Mouse (Mus musculus) hindbrain, embryonic 15.5 days (tissue): ENCODE data around the gene Olfr1537. TPM values are rescaled to one million over a fixed set of nuclear protein-coding genes. Genes with fewer than 3 reads are reported as not detected.

Experiments used
- ATAC-seq: fragments of 200-750 bp; cut with Nextera tagmentation; 2 replicates; pipeline ENCODE4 v1.8.0; 2017; ENCODE audit warnings: low read depth, moderate number of reproducible peaks, moderate TSS enrichment; ENCODE audit not compliant: low FRiP score
- H3K27ac ChIP-seq: fragments of 300-500 bp; sonication (generic); replicated peaks from 2 replicates; pipeline ENCODE4 v1.5.1; 2015; ENCODE audit warnings: mild to moderate bottlenecking, inconsistent platforms
- H3K27me3 ChIP-seq: fragments of 300-500 bp; sonication (generic); 2 replicates; pipeline ENCODE4 v1.6.1; 2015; ENCODE audit warnings: control low read depth, inconsistent platforms
- H3K36me3 ChIP-seq: fragments of 300-500 bp; sonication (generic); 2 replicates; pipeline ENCODE4 v1.6.1; 2015; ENCODE audit warnings: control low read depth, inconsistent platforms
- H3K4me1 ChIP-seq: fragments of 300-500 bp; sonication (generic); replicated peaks from 2 replicates; pipeline ENCODE4 v1.6.1; 2015; ENCODE audit warnings: control low read depth, inconsistent platforms
- H3K4me2 ChIP-seq: fragments of 300-500 bp; sonication (generic); 2 replicates; pipeline ENCODE4 v1.6.1; 2015; ENCODE audit warnings: moderate library complexity, mild to moderate bottlenecking, inconsistent platforms
- H3K4me3 ChIP-seq: fragments of 300-500 bp; sonication (generic); 2 replicates; pipeline ENCODE4 v1.5.1; 2015; ENCODE audit warnings: mild to moderate bottlenecking, inconsistent platforms
- H3K9ac ChIP-seq: fragments of 300-500 bp; sonication (generic); 2 replicates; pipeline ENCODE4 v1.6.1; 2015; ENCODE audit warnings: inconsistent platforms
- H3K9me3 ChIP-seq: fragments of 300-500 bp; sonication (generic); 2 replicates; pipeline ENCODE4 v1.6.1; 2016; ENCODE audit warnings: control low read depth, inconsistent platforms
- WGBS: fragments of 180-500 bp; shearing (Covaris S2); methylation state at CpG from one replicate; pipeline ENCODE4 v1.1.7; 2015; 5-methylcytosine and 5-hydroxymethylcytosine counted together
- polyA plus RNA-seq: library from polyadenylated mRNA; unstranded; fragments of >200 nt; fragmentation: Nextera tagmentation; extraction: Ambion mirVana; gene quantifications from 2 replicates; pipeline ENCODE4 v1.2.1, GENCODE M21; 2015

Olfr1537 gene
- polyA plus RNA-seq, result not detected in 2 replicates

DNA sequence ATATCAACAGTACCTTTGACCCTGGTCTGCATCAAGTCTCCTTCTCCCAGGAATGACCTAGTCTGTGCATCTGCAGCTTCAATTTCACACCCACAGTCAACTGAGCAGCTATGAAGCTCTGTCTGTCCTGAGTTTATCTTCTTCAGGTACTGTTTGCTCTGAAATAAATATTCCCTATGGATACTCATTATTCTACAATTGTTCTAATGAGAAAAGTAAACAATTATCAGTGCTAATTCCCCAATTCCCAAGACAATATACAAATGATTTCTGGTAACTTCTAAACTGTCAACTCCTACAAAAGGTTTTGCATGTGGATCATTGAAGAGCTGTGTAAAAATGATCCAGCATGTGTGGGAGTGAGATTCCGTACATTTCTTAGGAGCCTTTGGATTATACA lies at the start of gene Olfr1537:
Gene Olfr1537 (minus strand): TSS at position 101 of the 400 bp plus-strand sequence.
- H3K27me3 ChIP-seq, result no peaks in the 10 kb centered on the region

GRCm38 (mm10) chr9:39287136-39287535 lies 37.3 kb upstream of the Olfr1537 start:
- Histone ChIP-seq H3K36me3 (no peaks in the 10 kb centered on the region), H3K27me3 (no peaks in the 10 kb centered on the region), H3K4me2 (no peak overlapping the region), H3K9me3 (no peaks in the 10 kb centered on the region), H3K9ac (no peak overlapping the region), H3K4me3 (no peak overlapping the region), H3K4me1 (no peaks in the 10 kb centered on the region), H3K27ac (no peak overlapping the region)
- no peak for ATAC-seq
- WGBS, result 76% methylated on average over 2 of the region's 2 CpGs

More for the DNA sequence above, at the start of gene Olfr1537:
- Histone ChIP-seq H3K4me1 (no peaks in the 10 kb centered on the region), H3K9me3 (no peaks in the 10 kb centered on the region), H3K4me3 (no peak within 1 kb of the TSS), H3K36me3 (no peaks in the 10 kb centered on the region), H3K4me2 (no peak within 1 kb of the TSS), H3K27ac (no peak within 1 kb of the TSS), H3K9ac (no peak within 1 kb of the TSS)
- no peak for ATAC-seq
- WGBS, result 90% methylated on average over 1 of the region's 1 CpGs

GRCm38 (mm10) chr9:39276718-39277117 lies 26.9 kb upstream of the Olfr1537 start, which contains the start of gene Olfr945:
TSS of gene Olfr945 (minus strand) at chr9:39276818.
- Histone ChIP-seq H3K4me3 (no peak within 1 kb of the TSS), H3K9me3 (no peaks in the 10 kb centered on the region), H3K9ac (no peak within 1 kb of the TSS), H3K36me3 (no peaks in the 10 kb centered on the region), H3K27ac (no peak within 1 kb of the TSS), H3K27me3 (no peaks in the 10 kb centered on the region), H3K4me1 (no peaks in the 10 kb centered on the region), H3K4me2 (no peak within 1 kb of the TSS)
- 88% methylated on average over 3 of the region's 3 CpGs for WGBS
- ATAC-seq, result no peak

DNA sequence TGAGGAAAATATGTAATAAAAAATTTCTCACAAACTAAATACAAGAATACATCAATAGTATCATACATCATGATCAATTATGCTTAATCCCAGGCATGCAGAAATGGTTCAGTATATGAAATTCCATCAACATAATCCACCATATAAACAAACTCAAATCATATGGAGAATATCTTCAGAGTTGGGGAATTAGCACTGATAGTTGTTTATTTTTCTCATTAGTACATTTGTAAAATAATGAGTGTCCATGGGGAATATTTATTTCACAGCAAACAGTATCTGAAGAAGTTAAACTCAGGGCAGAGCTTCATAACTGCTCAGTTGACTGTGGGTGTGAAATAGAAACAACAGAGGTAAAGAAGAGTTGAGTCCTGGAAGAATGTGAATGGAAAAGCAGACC lies 48.2 kb downstream of the Olfr1537 start, which contains the start of gene Olfr944:
Gene Olfr944 (plus strand): TSS at position 301 of the 400 bp plus-strand sequence.
- no peaks in the 10 kb centered on the region for H3K9me3 ChIP-seq
- no peaks in the 10 kb centered on the region for H3K4me1 ChIP-seq
- no peak within 1 kb of the TSS for H3K9ac ChIP-seq
- no peaks in the 10 kb centered on the region for H3K27me3 ChIP-seq
- no peak within 1 kb of the TSS for H3K27ac ChIP-seq
- no peaks in the 10 kb centered on the region for H3K36me3 ChIP-seq
- no peak within 1 kb of the TSS for H3K4me3 ChIP-seq
- ATAC-seq, result no peak
- no peak within 1 kb of the TSS for H3K4me2 ChIP-seq

Other genes with a start within 250 kb of the Olfr1537 start
- gene Olfr146, start 226.6 kb downstream of the Olfr1537 start, polyA plus RNA-seq, result not detected in 2 replicates
- not detected in 2 replicates for gene Olfr937, start 185.0 kb downstream of the Olfr1537 start, polyA plus RNA-seq
- not detected in 2 replicates for gene Olfr938, start 171.1 kb downstream of the Olfr1537 start, polyA plus RNA-seq
- gene Olfr27, start 121.9 kb downstream of the Olfr1537 start, polyA plus RNA-seq, result not detected in 2 replicates
- not detected in 2 replicates for gene Olfr943, start 83.7 kb downstream of the Olfr1537 start, polyA plus RNA-seq
- not detected in 2 replicates for gene Olfr944, start 48.1 kb downstream of the Olfr1537 start, polyA plus RNA-seq
- gene Olfr945, start 26.8 kb upstream of the Olfr1537 start, polyA plus RNA-seq, result not detected in 2 replicates
- not detected in 2 replicates for gene Olfr948, start 76.1 kb upstream of the Olfr1537 start, polyA plus RNA-seq
- gene Olfr951, start 137.4 kb upstream of the Olfr1537 start, polyA plus RNA-seq, result not detected in 2 replicates
- not detected in 2 replicates for gene Olfr952, start 177.2 kb upstream of the Olfr1537 start, polyA plus RNA-seq
- not detected in 2 replicates for gene Olfr954, start 206.7 kb upstream of the Olfr1537 start, polyA plus RNA-seq
- gene Olfr955, start 221.9 kb upstream of the Olfr1537 start, polyA plus RNA-seq, result not detected in 2 replicates
- gene Olfr44, start 244.0 kb upstream of the Olfr1537 start, polyA plus RNA-seq, result not detected in 2 replicates